Mouse (Mus musculus): Measurements from ENCODE around the gene Cep85l.

GRCm38 (mm10) chr10:53378981-53379708 lies 602 bp downstream of the Cep85l start:
- TF ChIP-seq POLR2A (IDR thresholded peaks at IDR 0.05; ENCODE audit: insufficient read depth, low read depth, low read length) = no peak
- peak; percentile 23 for TF ChIP-seq CTCF (IDR thresholded peaks at IDR 0.05)
- no peak for TF ChIP-seq EP300 (IDR thresholded peaks at IDR 0.05; ENCODE audit: insufficient read depth, low read depth, low read length)

Measured in heart, adult 2 months (tissue).